Mouse (Mus musculus) ovary, adult 2 months (tissue): ENCODE data around the gene Ctnna2. TPM values are rescaled to one million over a fixed set of nuclear protein-coding genes. Genes with fewer than 3 reads are reported as not detected.

Source experiments
- polyA plus RNA-seq: library from polyadenylated mRNA; depleted of rRNA; stranded (reverse); fragments of >200 nt; gene quantifications from 2 replicates; pipeline ENCODE4 v1.2.3, GENCODE M21; 2012; rRNA removed

Gene Ctnna2
- 1.4 and 1.6 TPM in 2 replicates for polyA plus RNA-seq

GRCm38 (mm10) chr6:77979241-77979961 is at the start of gene Ctnna2:
TSS of gene Ctnna2 (minus strand) at chr6:77979699.

DNA sequence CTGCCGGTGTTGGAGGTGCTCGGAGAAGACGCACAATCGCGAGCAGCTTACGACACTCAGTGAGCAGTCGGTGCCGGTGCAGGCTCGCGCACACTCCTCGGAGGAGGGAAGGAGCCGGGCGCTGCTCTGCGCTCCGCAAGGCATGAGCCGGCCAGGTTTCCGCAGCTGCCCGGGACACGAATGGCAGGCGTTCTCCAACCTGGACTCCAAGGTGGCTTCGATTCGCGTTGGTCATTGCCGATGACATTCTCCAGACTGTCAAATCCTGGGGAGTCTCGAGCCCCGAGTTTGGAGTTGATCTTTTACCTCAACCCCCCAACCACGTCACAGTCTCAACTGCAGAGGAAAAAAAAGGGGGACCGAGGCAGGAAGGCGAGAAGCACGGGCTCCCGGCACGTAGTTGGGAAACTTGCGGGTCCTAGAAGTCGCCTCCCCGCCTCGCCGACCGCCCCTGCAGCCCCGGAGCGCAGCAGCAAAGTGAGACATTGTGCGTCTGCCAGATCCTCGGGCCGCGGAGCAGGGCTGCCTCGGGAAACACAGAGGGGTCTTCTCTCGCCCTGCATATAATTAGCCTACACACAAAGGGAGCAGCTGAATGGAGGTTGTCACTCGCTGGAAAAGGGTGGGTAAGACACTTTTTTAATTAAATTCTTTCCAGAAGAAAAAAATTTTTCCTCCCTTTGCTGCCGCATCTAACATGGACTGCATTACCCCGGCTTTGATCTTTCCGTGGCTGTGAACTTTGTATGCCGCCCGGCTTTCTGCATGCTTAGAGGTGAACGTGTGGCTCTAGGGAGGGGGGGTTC is 736.7 kb downstream of the Ctnna2 start, which contains the start of gene Lrrtm1:
Gene Lrrtm1, plus strand, starts transcription at position 89 of the 806 bp plus-strand sequence.

